Mouse (Mus musculus): ENCODE measurements around the gene Krt39. TPM values are rescaled to one million over a fixed set of nuclear protein-coding genes. Genes with fewer than 3 reads are reported as not detected.

Krt39 gene
- total RNA-seq, 2 experiments from 2014 or later = not detected

DNA sequence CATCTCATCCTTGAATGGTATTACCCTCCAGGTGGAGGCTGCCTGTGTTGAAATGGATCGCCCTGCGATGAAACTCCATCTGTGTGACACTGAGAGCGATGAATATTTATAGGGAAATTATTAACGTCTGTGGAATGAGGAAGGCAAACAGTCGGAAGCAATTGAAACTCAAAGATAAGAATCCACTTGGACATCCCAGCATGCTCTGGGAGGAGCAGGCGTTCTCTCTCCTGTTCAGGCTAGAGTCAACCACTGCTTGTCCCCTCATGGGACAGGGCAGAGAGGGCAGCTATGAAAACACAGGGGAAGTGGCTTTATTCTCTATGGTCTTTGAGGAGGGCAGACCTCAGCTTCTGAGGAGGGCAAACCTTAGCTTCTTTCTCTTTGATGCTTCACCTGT lies 47.7 kb downstream of the Krt39 start:
- ATAC-seq (replicated peaks; ENCODE audit: poor library complexity, severe bottlenecking) = no peak

DNA sequence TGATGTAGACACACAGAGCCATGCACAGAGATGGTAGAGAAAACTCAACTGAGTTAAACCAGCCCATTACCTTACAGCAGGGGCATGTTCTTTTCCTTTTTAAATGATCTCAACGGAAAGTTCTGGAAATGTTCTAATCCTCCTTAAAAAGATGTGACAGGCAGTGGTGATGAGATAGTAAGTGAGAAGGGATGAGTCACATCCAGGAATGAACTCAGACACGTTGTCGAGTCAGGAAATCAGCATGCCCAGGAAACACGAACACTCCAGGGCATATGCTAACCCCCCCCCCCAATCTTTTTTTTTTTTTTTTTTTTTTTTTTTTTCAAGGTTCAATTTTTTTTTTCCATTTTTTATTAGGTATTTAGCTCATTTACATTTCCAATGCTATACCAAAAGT lies 48.7 kb downstream of the Krt39 start:
- ATAC-seq (replicated peaks; ENCODE audit: poor library complexity, severe bottlenecking) = no peak

GRCm38 (mm10) chr11:99471946-99472345 lies 49.2 kb downstream of the Krt39 start:
- no peak for ATAC-seq (replicated peaks; ENCODE audit: poor library complexity, severe bottlenecking)

DNA sequence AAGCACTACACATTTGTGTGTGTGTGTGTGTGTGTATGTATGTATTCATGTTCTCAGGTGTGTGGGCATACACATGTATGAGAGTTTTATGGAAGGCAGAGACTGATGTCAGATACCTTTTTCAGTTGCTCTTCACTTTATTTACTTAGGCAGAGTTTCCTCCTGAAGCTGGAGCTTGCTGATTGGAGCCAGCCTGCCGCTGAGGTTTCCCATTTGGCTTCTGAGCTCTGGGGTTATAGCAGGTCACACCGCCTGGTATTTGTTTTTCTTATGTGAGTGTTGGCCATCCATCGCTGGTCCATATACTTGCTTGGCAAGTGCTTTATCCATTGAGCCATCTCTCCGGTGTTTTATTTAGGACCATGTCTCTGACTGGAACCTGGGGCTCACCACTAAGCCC lies 51.9 kb downstream of the Krt39 start:
- no peak for ATAC-seq (replicated peaks; ENCODE audit: poor library complexity, severe bottlenecking)

GRCm38 (mm10) chr11:99468566-99468965 lies 52.6 kb downstream of the Krt39 start:
- no peak for ATAC-seq (replicated peaks; ENCODE audit: poor library complexity, severe bottlenecking)

GRCm38 (mm10) chr11:99466316-99466715 lies 54.8 kb downstream of the Krt39 start:
- no peak for ATAC-seq (replicated peaks; ENCODE audit: poor library complexity, severe bottlenecking)

- peak; percentile 61; the same call in 1 of the 2 replicates for ATAC-seq (replicated peaks; ENCODE audit: poor library complexity, severe bottlenecking)
Measured at GRCm38 (mm10) chr11:99464836-99465235, 56.3 kb downstream of the Krt39 start.

Other genes with a start within 250 kb of the Krt39 start
- not detected in 2 replicates for gene Krt24, start 236.1 kb downstream of the Krt39 start, total RNA-seq (2014; fragmentation: Nextera tagmentation)
- not detected in 2 replicates for gene Krt24, start 236.1 kb downstream of the Krt39 start, total RNA-seq (2017)
- not detected in 2 replicates for gene Krt25, start 198.4 kb downstream of the Krt39 start, total RNA-seq (2014; fragmentation: Nextera tagmentation)
- not detected in 2 replicates for gene Krt25, start 198.4 kb downstream of the Krt39 start, total RNA-seq (2017)
- gene Krt26, start 183.4 kb downstream of the Krt39 start, total RNA-seq (2014; fragmentation: Nextera tagmentation) = not detected in 2 replicates
- gene Krt26, start 183.4 kb downstream of the Krt39 start, total RNA-seq (2017) = not detected in 2 replicates
- gene Krt27, start 170.2 kb downstream of the Krt39 start, total RNA-seq (2014; fragmentation: Nextera tagmentation) = not detected in 2 replicates
- not detected in 2 replicates for gene Krt27, start 170.2 kb downstream of the Krt39 start, total RNA-seq (2017)
- gene Krt28, start 146.4 kb downstream of the Krt39 start, total RNA-seq (2014; fragmentation: Nextera tagmentation) = not detected in 2 replicates
- gene Krt28, start 146.4 kb downstream of the Krt39 start, total RNA-seq (2017) = not detected in 2 replicates
- 1.7 and 7.5 TPM in 2 replicates for gene Krt10, start 132.0 kb downstream of the Krt39 start, total RNA-seq (2014; fragmentation: Nextera tagmentation)
- 0.39 TPM in 1 of 2 replicates, not detected in the other for gene Krt10, start 132.0 kb downstream of the Krt39 start, total RNA-seq (2017)
- gene Krt12, start 99.1 kb downstream of the Krt39 start, total RNA-seq (2014; fragmentation: Nextera tagmentation) = not detected in 2 replicates
- gene Krt12, start 99.1 kb downstream of the Krt39 start, total RNA-seq (2017) = not detected in 2 replicates
- gene Krt20, start 83.2 kb downstream of the Krt39 start, total RNA-seq (2014; fragmentation: Nextera tagmentation) = not detected in 2 replicates
- not detected in 2 replicates for gene Krt20, start 83.2 kb downstream of the Krt39 start, total RNA-seq (2017)
- gene Krt23, start 28.2 kb downstream of the Krt39 start, total RNA-seq (2014; fragmentation: Nextera tagmentation) = not detected in 2 replicates
- gene Krt23, start 28.2 kb downstream of the Krt39 start, total RNA-seq (2017) = not detected in 2 replicates
- gene Krt40, start 21.8 kb upstream of the Krt39 start, total RNA-seq (2014; fragmentation: Nextera tagmentation) = not detected in 2 replicates
- not detected in 2 replicates for gene Krt40, start 21.8 kb upstream of the Krt39 start, total RNA-seq (2017)
- not detected in 2 replicates for gene Krtap3-3, start 29.5 kb upstream of the Krt39 start, total RNA-seq (2014; fragmentation: Nextera tagmentation)
- gene Krtap3-3, start 29.5 kb upstream of the Krt39 start, total RNA-seq (2017) = not detected in 2 replicates
- not detected in 2 replicates for gene Krtap3-2, start 35.5 kb upstream of the Krt39 start, total RNA-seq (2014; fragmentation: Nextera tagmentation)
- gene Krtap3-2, start 35.5 kb upstream of the Krt39 start, total RNA-seq (2017) = not detected in 2 replicates
- not detected in 2 replicates for gene Gm11939, start 38.1 kb upstream of the Krt39 start, total RNA-seq (2014; fragmentation: Nextera tagmentation)
- not detected in 2 replicates for gene Gm11939, start 38.1 kb upstream of the Krt39 start, total RNA-seq (2017)
- gene Krtap3-1, start 45.3 kb upstream of the Krt39 start, total RNA-seq (2014; fragmentation: Nextera tagmentation) = not detected in 2 replicates
- not detected in 2 replicates for gene Krtap3-1, start 45.3 kb upstream of the Krt39 start, total RNA-seq (2017)
- not detected in 2 replicates for gene Krtap1-5, start 59.7 kb upstream of the Krt39 start, total RNA-seq (2014; fragmentation: Nextera tagmentation)
- not detected in 2 replicates for gene Krtap1-5, start 59.7 kb upstream of the Krt39 start, total RNA-seq (2017)
- not detected in 2 replicates for gene Krtap1-4, start 62.3 kb upstream of the Krt39 start, total RNA-seq (2014; fragmentation: Nextera tagmentation)
- not detected in 2 replicates for gene Krtap1-4, start 62.3 kb upstream of the Krt39 start, total RNA-seq (2017)
- not detected in 2 replicates for gene Krtap1-3, start 70.0 kb upstream of the Krt39 start, total RNA-seq (2014; fragmentation: Nextera tagmentation)
- not detected in 2 replicates for gene Krtap1-3, start 70.0 kb upstream of the Krt39 start, total RNA-seq (2017)
- not detected in 2 replicates for gene Krtap9-3, start 76.8 kb upstream of the Krt39 start, total RNA-seq (2014; fragmentation: Nextera tagmentation)
- not detected in 2 replicates for gene Krtap9-3, start 76.8 kb upstream of the Krt39 start, total RNA-seq (2017)
- not detected in 2 replicates for gene Gm11938, start 82.0 kb upstream of the Krt39 start, total RNA-seq (2014; fragmentation: Nextera tagmentation)
- gene Gm11938, start 82.0 kb upstream of the Krt39 start, total RNA-seq (2017) = not detected in 2 replicates
- gene Gm11937, start 88.9 kb upstream of the Krt39 start, total RNA-seq (2014; fragmentation: Nextera tagmentation) = not detected in 2 replicates
- not detected in 2 replicates for gene Gm11937, start 88.9 kb upstream of the Krt39 start, total RNA-seq (2017)
- not detected in 2 replicates for gene Krtap2-4, start 93.5 kb upstream of the Krt39 start, total RNA-seq (2014; fragmentation: Nextera tagmentation)
- gene Krtap2-4, start 93.5 kb upstream of the Krt39 start, total RNA-seq (2017) = not detected in 2 replicates
- gene Gm11562, start 99.1 kb upstream of the Krt39 start, total RNA-seq (2014; fragmentation: Nextera tagmentation) = not detected in 2 replicates
- gene Gm11562, start 99.1 kb upstream of the Krt39 start, total RNA-seq (2017) = not detected in 2 replicates
- gene Krtap4-1, start 106.9 kb upstream of the Krt39 start, total RNA-seq (2014; fragmentation: Nextera tagmentation) = not detected in 2 replicates
- not detected in 2 replicates for gene Krtap4-1, start 106.9 kb upstream of the Krt39 start, total RNA-seq (2017)
- not detected in 2 replicates for gene Krtap4-2, start 113.7 kb upstream of the Krt39 start, total RNA-seq (2014; fragmentation: Nextera tagmentation)
- not detected in 2 replicates for gene Krtap4-2, start 113.7 kb upstream of the Krt39 start, total RNA-seq (2017)
- not detected in 2 replicates for gene Krtap4-7, start 122.8 kb upstream of the Krt39 start, total RNA-seq (2014; fragmentation: Nextera tagmentation)
- gene Krtap4-7, start 122.8 kb upstream of the Krt39 start, total RNA-seq (2017) = not detected in 2 replicates
- gene Gm11555, start 128.9 kb upstream of the Krt39 start, total RNA-seq (2014; fragmentation: Nextera tagmentation) = not detected in 2 replicates
- not detected in 2 replicates for gene Gm11555, start 128.9 kb upstream of the Krt39 start, total RNA-seq (2017)
- not detected in 2 replicates for gene Gm11563, start 137.6 kb upstream of the Krt39 start, total RNA-seq (2014; fragmentation: Nextera tagmentation)
- not detected in 2 replicates for gene Gm11563, start 137.6 kb upstream of the Krt39 start, total RNA-seq (2017)
- not detected in 2 replicates for gene Krtap4-6, start 144.6 kb upstream of the Krt39 start, total RNA-seq (2014; fragmentation: Nextera tagmentation)
- gene Krtap4-6, start 144.6 kb upstream of the Krt39 start, total RNA-seq (2017) = not detected in 2 replicates
- not detected in 2 replicates for gene Gm14190, start 169.4 kb upstream of the Krt39 start, total RNA-seq (2014; fragmentation: Nextera tagmentation)
- not detected in 2 replicates for gene Gm14190, start 169.4 kb upstream of the Krt39 start, total RNA-seq (2017)
- not detected in 2 replicates for gene Gm14180, start 213.0 kb upstream of the Krt39 start, total RNA-seq (2014; fragmentation: Nextera tagmentation)
- gene Gm14180, start 213.0 kb upstream of the Krt39 start, total RNA-seq (2017) = not detected in 2 replicates

Data from granulocyte monocyte progenitor cell, adult 5-6 weeks (primary cell).